Mouse (Mus musculus): Measurements from ENCODE around the gene D930007J09Rik.

DNA sequence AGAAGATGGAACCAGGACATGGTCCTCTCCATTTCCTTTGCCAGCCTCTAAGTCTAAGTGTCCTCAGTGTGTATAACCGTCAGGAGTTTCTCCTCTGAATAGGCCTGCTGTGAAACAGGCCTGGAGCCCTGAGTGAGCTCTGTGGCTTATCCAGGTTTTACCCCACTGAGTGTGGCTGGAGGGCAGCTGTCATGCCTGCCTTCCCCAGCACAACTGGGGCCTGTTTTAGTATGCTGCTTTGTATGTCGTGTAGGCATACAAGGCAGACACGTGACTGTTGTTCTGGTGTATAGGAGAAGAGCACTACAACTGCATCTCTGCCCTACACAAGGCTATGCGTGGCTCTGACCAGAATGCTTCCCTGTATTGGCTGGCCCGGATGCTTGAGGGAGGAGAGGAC is 17.3 kb upstream of the D930007J09Rik start:
- TF ChIP-seq NELFE (IDR thresholded peaks at IDR 0.05; ENCODE audit: low read depth, low read length) (no peak), TCF12 (IDR thresholded peaks at IDR 0.05; ENCODE audit: low read depth, low read length) (no peak), HCFC1 (IDR thresholded peaks at IDR 0.05; ENCODE audit: low read depth, low read length) (no peak), MYB (IDR thresholded peaks at IDR 0.05; ENCODE audit: low read depth, low read length) (no peak), POLR2A (IDR thresholded peaks at IDR 0.05; ENCODE audit: control insufficient read depth in 1 of 2, insufficient read depth in 1 of 2, low read depth in 1 of 2, low read length in 2 of 2, poor library complexity in 1 of 2) (no peak), EP300 (IDR thresholded peaks at IDR 0.05; ENCODE audit: low read depth in 1 of 2, low read length in 2 of 2) (no peak), CTCF (IDR thresholded peaks at IDR 0.05 in 2 of 3, conservative IDR thresholded peaks at IDR 0.05 in 1 of 3; ENCODE audit: control insufficient read depth in 1 of 3, insufficient read depth in 1 of 3, low read depth in 2 of 3, low read length in 3 of 3, poor library complexity in 1 of 3, severe bottlenecking in 1 of 3) (no peak)
